Comparison of ENCODE assay signal across 10 mouse cellular contexts in the genomic region with DNA sequence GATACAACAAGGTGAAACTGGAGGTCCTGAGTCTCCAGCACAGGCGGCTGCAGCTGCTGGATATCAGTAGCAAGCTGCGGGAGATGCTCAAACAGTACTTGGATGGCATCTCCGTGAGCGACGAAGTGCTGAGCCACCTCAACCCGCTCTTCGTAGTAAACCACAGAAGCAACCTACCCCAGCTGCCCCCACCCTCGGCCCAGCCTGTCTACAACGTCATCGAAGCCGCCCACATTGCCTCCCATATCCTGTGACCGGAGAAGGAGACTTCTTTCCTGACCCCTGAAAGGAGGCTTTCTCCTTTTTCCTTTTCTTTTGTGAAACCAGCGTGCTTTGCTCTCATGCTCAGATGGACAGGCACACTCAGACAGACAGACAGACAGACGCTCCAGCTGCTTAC. TPM values are rescaled to one million over a fixed set of nuclear protein-coding genes. Genes with fewer than 3 reads are reported as not detected.
DNase-seq lines count a peak whose midpoint lies in the region; ATAC-seq and TF ChIP-seq lines count a peak whose summit lies in the region.
"Had no signal": no experiment of that assay in that cellular context is flagged by ENCODE, and none has a peak within 500 bp of the region (broad histone marks: within the 10 kb centered on the region; RNA-seq: fewer than 3 reads in every experiment).

No protein-coding gene starts in this region.

- H3K4me2 ChIP-seq in heart, embryonic 14.5 days (ENCODE audit: low read length): peak overlapping the region; percentile 31
- H3K4me2 ChIP-seq in heart, postnatal 0 days (ENCODE audit: low read depth, low read length): peak overlapping the region; percentile 36
- H3K4me2 ChIP-seq: midbrain, embryonic 13.5 days had no signal

- no peak for ATAC-seq in heart, embryonic 14.5 days (ENCODE audit: insufficient number of reproducible peaks, insufficient read depth, low FRiP score, low read depth)
- peak; percentile 71 for ATAC-seq in CD4-positive, CD25-positive, alpha-beta regulatory T cell, adult 4 months
- no peak for ATAC-seq in heart, postnatal 0 days (ENCODE audit: insufficient read depth, low read depth)
- ATAC-seq: midbrain, embryonic 13.5 days had no signal

- peaks cover 7% of the 10 kb centered on the region for H3K27me3 ChIP-seq in heart, embryonic 14.5 days (ENCODE audit: control insufficient read depth, insufficient read depth, low read length)
- H3K27me3 ChIP-seq in heart, postnatal 0 days (ENCODE audit: control insufficient read depth, insufficient read depth, low read length): no peaks in the 10 kb centered on the region
- peaks cover 14% of the 10 kb centered on the region for H3K27me3 ChIP-seq in limb, embryonic 10.5 days (ENCODE audit: low read depth, poor library complexity, severe bottlenecking)

- no peak for TF ChIP-seq EP300 in heart, postnatal 0 days (IDR thresholded peaks at IDR 0.05; ENCODE audit: low read depth)

- no peak for TF ChIP-seq CTCF in heart, postnatal 0 days (IDR thresholded peaks at IDR 0.05; ENCODE audit: low read depth)
- no peak for TF ChIP-seq CTCF in layer of hippocampus, adult 2 months (conservative IDR thresholded peaks at IDR 0.05)

- DNase-seq in heart, adult 18-20 months: no peak
- no peak for DNase-seq in heart, postnatal 0 days (ENCODE audit: low spot score)
- peak; percentile 40 for DNase-seq in lung, postnatal 4 days
- DNase-seq in limb, embryonic 10.5 days (ENCODE audit: low spot score): no peak
- DNase-seq in layer of hippocampus, adult 2 months (ENCODE audit: low spot score in 2 of 2): no peak

- no peak overlapping the region for H3K27ac ChIP-seq in heart, embryonic 14.5 days (replicated peaks in 1 of 2; ENCODE audit: control insufficient read depth in 1 of 2, insufficient read depth in 1 of 2, low read depth in 2 of 2, low read length in 2 of 2)
- no peak overlapping the region for H3K27ac ChIP-seq in heart, postnatal 0 days (ENCODE audit: low read depth)
- no peak overlapping the region for H3K27ac ChIP-seq in limb, embryonic 10.5 days
- no peak overlapping the region for H3K27ac ChIP-seq in layer of hippocampus, adult 2 months
- H3K27ac ChIP-seq: limb, embryonic 12.5 days; midbrain, embryonic 13.5 days had no signal

- 43% methylated on average over 14 of the region's 14 CpGs for WGBS in heart, embryonic 14.5 days
- 38% methylated on average over 14 of the region's 14 CpGs for WGBS in heart, postnatal 0 days
- 68% methylated on average over 14 of the region's 14 CpGs for WGBS in limb, embryonic 10.5 days

- no peak overlapping the region for H3K4me3 ChIP-seq in heart, embryonic 14.5 days (ENCODE audit: control insufficient read depth in 1 of 2, insufficient read depth in 1 of 2, low read depth in 1 of 2, low read length in 2 of 2)
- H3K4me3 ChIP-seq in heart, postnatal 0 days (ENCODE audit: low read depth, low read length): peak overlapping the region; percentile 25
- no peak overlapping the region for H3K4me3 ChIP-seq in limb, embryonic 10.5 days
- H3K4me3 ChIP-seq in layer of hippocampus, adult 2 months: no peak overlapping the region
- H3K4me3 ChIP-seq: limb, embryonic 12.5 days; midbrain, embryonic 13.5 days had no signal

- no peak overlapping the region for H3K9ac ChIP-seq in heart, embryonic 14.5 days (ENCODE audit: low read length)
- H3K9ac ChIP-seq in heart, postnatal 0 days (replicated peaks; ENCODE audit: low read depth, low read length): no peak overlapping the region
- H3K9ac ChIP-seq: limb, embryonic 12.5 days; midbrain, embryonic 13.5 days had no signal

- H3K4me1 ChIP-seq in heart, embryonic 14.5 days (ENCODE audit: control insufficient read depth in 2 of 2, insufficient read depth in 2 of 2, low read length in 2 of 2): peaks cover 5 to 9% of the 10 kb centered on the region in 2 experiments; a peak in 3 of 4 replicates
- H3K4me1 ChIP-seq in heart, postnatal 0 days (ENCODE audit: control insufficient read depth, insufficient read depth): peaks cover 4% of the 10 kb centered on the region; the same call in 1 of the 2 replicates
- H3K4me1 ChIP-seq in limb, embryonic 10.5 days: peaks cover 42% of the 10 kb centered on the region

- H3K9me3 ChIP-seq in heart, embryonic 14.5 days (ENCODE audit: control insufficient read depth, low read length): no peaks in the 10 kb centered on the region
- H3K9me3 ChIP-seq in heart, postnatal 0 days (replicated peaks; ENCODE audit: control insufficient read depth, low read length): no peaks in the 10 kb centered on the region
- H3K9me3 ChIP-seq in limb, embryonic 10.5 days (replicated peaks): no peaks in the 10 kb centered on the region
- H3K9me3 ChIP-seq: limb, embryonic 12.5 days; midbrain, embryonic 13.5 days had no signal

- H3K36me3 ChIP-seq in heart, embryonic 14.5 days (ENCODE audit: control insufficient read depth, insufficient read depth, low read length): no peaks in the 10 kb centered on the region
- H3K36me3 ChIP-seq in heart, postnatal 0 days (replicated peaks; ENCODE audit: control insufficient read depth, insufficient read depth, low read length): no peaks in the 10 kb centered on the region
- H3K36me3 ChIP-seq in limb, embryonic 10.5 days: no peaks in the 10 kb centered on the region
- H3K36me3 ChIP-seq: limb, embryonic 12.5 days; midbrain, embryonic 13.5 days had no signal

RNA-seq across cellular contexts. Expression of gene Fkbp11, which starts 5.1 kb away (rescaled TPM):
- 21.5 and 23.4 TPM in 2 replicates for polyA plus RNA-seq in heart, embryonic 14.5 days (2014; fragmentation: Nextera tagmentation; extraction: Ambion mirVana)
- total RNA-seq in heart, adult 18-20 months (2021): 1 to 10 TPM; 7.9 to 8.5 TPM
- 1 to 10 TPM in 1 of 2 experiments, under 1 TPM in 1; 0.75 to 1.0 TPM for polyA plus RNA-seq in CD4-positive, CD25-positive, alpha-beta regulatory T cell, adult 4 months (2017; shearing (Covaris generic))
- total RNA-seq in heart, postnatal 0 days (2014; rRNA removed; ENCODE audit: low replicate concordance): 4.3 and 26.7 TPM in 2 replicates
- polyA plus RNA-seq in heart, postnatal 0 days (2015; fragmentation: Nextera tagmentation; extraction: Ambion mirVana): 21.7 and 22.0 TPM in 2 replicates
- 26.8 and 28.9 TPM in 2 replicates for polyA plus RNA-seq in limb, embryonic 10.5 days (2016; fragmentation: Nextera tagmentation; extraction: Ambion mirVana)
- 1 to 10 TPM in 1 of 2 experiments, under 1 TPM in 1; 0.66 to 1.3 TPM for total RNA-seq in layer of hippocampus, adult 2 months (2021)

RNA-seq across cellular contexts. Expression of gene Ccdc65, which starts 14.8 kb away (rescaled TPM):
- 0.42 and 0.89 TPM in 2 replicates for polyA plus RNA-seq in heart, embryonic 14.5 days (2014; fragmentation: Nextera tagmentation; extraction: Ambion mirVana)
- under 1 TPM; 0.67 to 0.72 TPM for total RNA-seq in heart, adult 18-20 months (2021)
- polyA plus RNA-seq in CD4-positive, CD25-positive, alpha-beta regulatory T cell, adult 4 months (2017; shearing (Covaris generic)): not detected
- 0.77 TPM in 1 of 2 replicates, not detected in the other for total RNA-seq in heart, postnatal 0 days (2014; rRNA removed; ENCODE audit: low replicate concordance)
- polyA plus RNA-seq in heart, postnatal 0 days (2015; fragmentation: Nextera tagmentation; extraction: Ambion mirVana): 0.25 and 0.86 TPM in 2 replicates
- polyA plus RNA-seq in limb, embryonic 10.5 days (2016; fragmentation: Nextera tagmentation; extraction: Ambion mirVana): 0.34 and 0.64 TPM in 2 replicates
- total RNA-seq in layer of hippocampus, adult 2 months (2021): 1 to 10 TPM; 6.7 to 9.5 TPM
- total RNA-seq: MEL had no signal

RNA-seq across cellular contexts. Expression of gene Arf3, which starts 40.2 kb away (rescaled TPM):
- polyA plus RNA-seq in heart, embryonic 14.5 days (2014; fragmentation: Nextera tagmentation; extraction: Ambion mirVana): 26.7 and 31.9 TPM in 2 replicates
- total RNA-seq in heart, adult 18-20 months (2021): 10 to 100 TPM; 17.8 to 21.5 TPM
- polyA plus RNA-seq in CD4-positive, CD25-positive, alpha-beta regulatory T cell, adult 4 months (2017; shearing (Covaris generic)): 10 to 100 TPM; 33.0 to 35.3 TPM
- total RNA-seq in heart, postnatal 0 days (2014; rRNA removed; ENCODE audit: low replicate concordance): 27.6 and 28.7 TPM in 2 replicates
- 15.9 and 17.3 TPM in 2 replicates for polyA plus RNA-seq in heart, postnatal 0 days (2015; fragmentation: Nextera tagmentation; extraction: Ambion mirVana)
- 44.3 and 49.1 TPM in 2 replicates for polyA plus RNA-seq in limb, embryonic 10.5 days (2016; fragmentation: Nextera tagmentation; extraction: Ambion mirVana)
- 100 to 1,000 TPM; 820 to 852 TPM for total RNA-seq in layer of hippocampus, adult 2 months (2021)

RNA-seq across cellular contexts. Expression of gene Rnd1, which starts 45.6 kb away (rescaled TPM):
- 0.61 and 1.3 TPM in 2 replicates for polyA plus RNA-seq in heart, embryonic 14.5 days (2014; fragmentation: Nextera tagmentation; extraction: Ambion mirVana)
- 1 to 10 TPM in 1 of 2 experiments, under 1 TPM in 1; 0.77 to 1.3 TPM for total RNA-seq in heart, adult 18-20 months (2021)
- polyA plus RNA-seq in CD4-positive, CD25-positive, alpha-beta regulatory T cell, adult 4 months (2017; shearing (Covaris generic)): 1 to 10 TPM in 1 of 2 experiments, under 1 TPM in 1; 0.35 to 1.9 TPM
- total RNA-seq in heart, postnatal 0 days (2014; rRNA removed; ENCODE audit: low replicate concordance): 7.1 and 13.0 TPM in 2 replicates
- 1.0 and 1.1 TPM in 2 replicates for polyA plus RNA-seq in heart, postnatal 0 days (2015; fragmentation: Nextera tagmentation; extraction: Ambion mirVana)
- polyA plus RNA-seq in limb, embryonic 10.5 days (2016; fragmentation: Nextera tagmentation; extraction: Ambion mirVana): 0.38 and 0.62 TPM in 2 replicates
- 1 to 10 TPM; 6.4 to 6.9 TPM for total RNA-seq in layer of hippocampus, adult 2 months (2021)

RNA-seq across cellular contexts. Expression of gene Wnt10b, which starts 55.1 kb away (rescaled TPM):
- not detected in 2 replicates for polyA plus RNA-seq in heart, embryonic 14.5 days (2014; fragmentation: Nextera tagmentation; extraction: Ambion mirVana)
- under 1 TPM; 0.10 to 0.20 TPM for total RNA-seq in heart, adult 18-20 months (2021)
- not detected for polyA plus RNA-seq in CD4-positive, CD25-positive, alpha-beta regulatory T cell, adult 4 months (2017; shearing (Covaris generic))
- not detected in 2 replicates for total RNA-seq in heart, postnatal 0 days (2014; rRNA removed; ENCODE audit: low replicate concordance)
- 0.07 TPM in 1 of 2 replicates, not detected in the other for polyA plus RNA-seq in heart, postnatal 0 days (2015; fragmentation: Nextera tagmentation; extraction: Ambion mirVana)
- polyA plus RNA-seq in limb, embryonic 10.5 days (2016; fragmentation: Nextera tagmentation; extraction: Ambion mirVana): 0.62 and 0.99 TPM in 2 replicates
- under 1 TPM; 0.15 to 0.38 TPM for total RNA-seq in layer of hippocampus, adult 2 months (2021)

Comparison
In these comparisons a context has a peak if more than half of its experiments do, and no peak if none do; other contexts are left out.
1. DNase-seq: peak in lung, postnatal 4 days (2 of 2); none in heart, adult 18-20 months (0 of 2), heart, postnatal 0 days (single experiment), limb, embryonic 10.5 days (single experiment) and layer of hippocampus, adult 2 months (0 of 2).
2. RNA of gene Fkbp11, which starts 5.1 kb away (polyA plus RNA-seq): 26.8 to 28.9 TPM in limb, embryonic 10.5 days, 21.5 to 23.4 TPM in heart, embryonic 14.5 days and 21.7 to 22.0 TPM in heart, postnatal 0 days; 0.75 to 1.0 TPM in CD4-positive, CD25-positive, alpha-beta regulatory T cell, adult 4 months; every median in the first group is over 10 times any median in the second.